Mouse (Mus musculus) heart, embryonic 11.5 days (tissue): Measurements from ENCODE around the gene Tsnax. TPM values are rescaled to one million over a fixed set of nuclear protein-coding genes. Genes with fewer than 3 reads are reported as not detected.

ENCODE experiments used
- ATAC-seq: fragments of 200-750 bp; cut with Nextera tagmentation; replicated peaks from 2 replicates; pipeline ENCODE4 v1.8.0; 2017; ENCODE audit warnings: moderate library complexity; ENCODE audit not compliant: insufficient number of reproducible peaks, low FRiP score, low TSS enrichment
- H3K27ac ChIP-seq: fragments of 300-500 bp; sonication (generic); 2 replicates; pipeline ENCODE4 v1.5.1; 2014; ENCODE audit warnings: mild to moderate bottlenecking, low read depth, low read length
- H3K27me3 ChIP-seq: fragments of 300-500 bp; sonication (generic); 2 replicates; pipeline ENCODE4 v1.6.1; 2014; ENCODE audit warnings: mild to moderate bottlenecking, low read length, mixed read lengths; ENCODE audit not compliant: control insufficient read depth, insufficient read depth
- H3K36me3 ChIP-seq: fragments of 300-500 bp; sonication (generic); 2 replicates; pipeline ENCODE4 v1.6.1; 2014; ENCODE audit warnings: mild to moderate bottlenecking, low read length, moderate library complexity, mixed read lengths; ENCODE audit not compliant: control insufficient read depth, insufficient read depth
- H3K4me1 ChIP-seq: fragments of 300-500 bp; sonication (generic); 2 replicates; pipeline ENCODE4 v1.6.1; 2014; ENCODE audit warnings: low read length; ENCODE audit not compliant: control insufficient read depth, insufficient read depth
- H3K4me2 ChIP-seq: fragments of 300-500 bp; sonication (generic); 2 replicates; pipeline ENCODE4 v1.6.1; 2014; ENCODE audit warnings: mild to moderate bottlenecking, moderate library complexity
- H3K4me3 ChIP-seq: fragments of 300-500 bp; sonication (generic); 2 replicates; pipeline ENCODE4 v1.5.1; 2014; ENCODE audit warnings: low read depth, low read length
- H3K9ac ChIP-seq: fragments of 300-500 bp; sonication (generic); 2 replicates; pipeline ENCODE4 v1.6.1; 2014; ENCODE audit warnings: mild to moderate bottlenecking, low read depth, low read length, moderate library complexity
- H3K9me3 ChIP-seq: fragments of 300-500 bp; sonication (generic); replicated peaks from 2 replicates; pipeline ENCODE4 v1.6.1; 2016; ENCODE audit warnings: low read length; ENCODE audit not compliant: control insufficient read depth
- WGBS: fragments of 180-500 bp; shearing (Covaris S2); extraction: QIAGEN DNeasy Blood & Tissue Kit; methylation state at CpG from one replicate; pipeline ENCODE4 v1.1.7; 2014; ENCODE audit not compliant: insufficient replicate concordance; 5-methylcytosine and 5-hydroxymethylcytosine counted together
- polyA plus RNA-seq: library from polyadenylated mRNA; unstranded; fragments of >200 nt; fragmentation: Nextera tagmentation; extraction: Ambion mirVana; gene quantifications from 2 replicates; pipeline ENCODE4 v1.2.1, GENCODE M21; 2014

Tsnax gene
- polyA plus RNA-seq, 1 experiment from 2014 or later: 90.9 TPM

DNA sequence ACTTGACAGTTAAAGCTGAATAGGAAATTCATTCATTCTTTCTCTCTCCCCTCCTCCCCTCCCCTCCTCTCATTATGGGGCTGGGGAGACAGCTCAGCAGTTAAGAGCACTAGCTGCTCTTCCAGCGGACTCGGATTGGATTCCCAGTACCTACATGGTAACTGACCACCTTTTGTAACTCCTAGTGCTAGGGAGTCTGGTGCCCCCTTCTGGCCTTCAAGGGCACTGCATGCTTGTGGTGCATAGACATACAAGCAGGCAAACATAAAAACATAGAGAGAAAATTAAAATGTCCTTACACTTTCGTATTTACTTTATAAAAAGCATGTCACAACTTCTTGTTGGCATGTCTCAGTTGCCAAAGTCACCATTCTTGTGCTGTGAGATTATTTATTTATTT lies 32.8 kb upstream of the Tsnax start:
- Histone ChIP-seq H3K36me3 (no peaks in the 10 kb centered on the region), H3K4me2 (no peak overlapping the region), H3K4me1 (no peaks in the 10 kb centered on the region), H3K9me3 (no peaks in the 10 kb centered on the region; the same call in 1 of the 2 replicates), H3K27ac (no peak overlapping the region), H3K9ac (no peak overlapping the region), H3K27me3 (no peaks in the 10 kb centered on the region), H3K4me3 (no peak overlapping the region)
- 88% methylated on average over 3 of the region's 3 CpGs for WGBS
- ATAC-seq: no peak

DNA sequence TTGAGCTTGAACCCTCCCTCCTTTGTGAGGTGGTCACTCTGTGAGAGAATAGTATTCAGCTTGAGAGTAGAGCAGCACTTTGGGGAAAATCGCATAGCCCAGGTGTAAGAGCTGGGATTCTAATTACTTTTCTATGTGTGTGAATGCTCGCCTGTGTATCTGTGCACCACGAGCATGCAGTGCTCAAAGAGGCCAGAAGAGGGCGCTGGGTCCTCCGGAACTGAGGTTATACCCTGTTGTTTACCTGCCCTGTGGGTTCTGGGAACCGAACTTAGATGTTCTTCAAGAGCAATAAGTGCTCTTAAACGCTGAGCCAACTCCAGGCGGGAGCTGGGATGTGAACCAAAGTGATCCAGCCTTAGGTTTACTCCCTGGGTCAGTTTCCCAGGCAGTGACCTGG lies 32.0 kb upstream of the Tsnax start:
- no peak overlapping the region for H3K4me3 ChIP-seq

DNA sequence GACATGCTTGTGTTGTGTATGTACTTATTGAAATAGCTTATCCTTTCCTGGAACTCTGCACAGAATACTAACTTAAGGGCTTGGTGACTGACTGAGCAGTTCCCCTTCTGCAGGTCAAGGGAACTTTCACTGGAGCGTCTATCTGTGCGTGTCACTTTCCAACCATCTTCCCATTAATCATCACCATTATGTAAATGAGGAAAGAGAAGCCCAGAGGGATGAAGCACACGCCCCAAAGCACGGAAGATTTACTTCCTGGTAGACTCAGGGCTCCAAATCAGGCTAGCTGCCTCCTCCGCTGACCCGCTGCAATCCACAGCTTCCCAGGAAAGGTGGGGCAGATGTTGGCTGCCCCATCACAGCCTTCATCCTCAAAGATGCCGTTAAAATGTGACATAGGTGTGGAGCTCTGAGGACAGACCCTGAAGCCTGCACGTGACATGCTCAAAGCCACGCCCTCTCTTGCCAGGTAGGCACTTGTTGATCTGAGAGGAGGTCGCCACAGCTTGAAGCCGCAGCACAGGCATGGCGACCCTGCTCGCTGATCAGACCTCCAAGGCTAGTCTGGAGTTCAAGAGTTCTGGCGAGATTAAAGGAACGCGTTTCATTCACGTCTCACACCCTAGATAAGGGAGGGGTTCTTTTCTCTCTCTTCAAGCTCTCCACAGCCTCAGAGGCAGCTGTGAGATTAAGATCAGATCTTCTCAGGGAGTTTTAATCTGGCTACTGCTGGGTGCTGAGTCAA lies 21.7 kb upstream of the Tsnax start:
- Histone ChIP-seq H3K4me1 (peaks cover 11% of the 10 kb centered on the region; the same call in 1 of the 2 replicates), H3K4me3 (peak overlapping the region; percentile 31), H3K36me3 (no peaks in the 10 kb centered on the region), H3K27ac (no peak overlapping the region), H3K9ac (peak overlapping the region; percentile 60), H3K4me2 (peak overlapping the region; percentile 72), H3K27me3 (peaks cover 6% of the 10 kb centered on the region), H3K9me3 (no peaks in the 10 kb centered on the region)
- 7% methylated on average over 17 of the region's 17 CpGs for WGBS
- ATAC-seq: no peak

More for the DNA sequence above, 32.0 kb upstream of the Tsnax start:
- 76% methylated on average over 8 of the region's 8 CpGs for whole genome bisulfite sequencing
- no peak overlapping the region for H3K27ac ChIP-seq
- no peaks in the 10 kb centered on the region; the same call in 1 of the 2 replicates for H3K9me3 ChIP-seq
- no peak overlapping the region for H3K9ac ChIP-seq
- H3K4me1 ChIP-seq: no peaks in the 10 kb centered on the region
- no peak overlapping the region for H3K4me2 ChIP-seq
- no peaks in the 10 kb centered on the region for H3K36me3 ChIP-seq
- ATAC-seq: no peak
- no peaks in the 10 kb centered on the region for H3K27me3 ChIP-seq

DNA sequence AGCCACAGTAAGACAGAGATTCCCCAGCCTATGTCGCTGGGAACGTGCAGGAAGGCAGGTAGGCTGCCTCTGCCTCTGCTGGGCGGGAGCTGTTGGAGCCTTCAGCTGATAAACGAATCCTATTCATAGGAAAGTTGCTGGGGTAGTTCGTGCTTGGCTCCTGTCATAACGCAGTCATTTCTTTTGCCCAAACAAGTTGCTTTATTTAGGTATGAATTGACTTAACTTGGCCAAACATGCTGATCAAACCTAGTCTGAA lies 21.2 kb upstream of the Tsnax start:
- peaks cover 6% of the 10 kb centered on the region for H3K27me3 ChIP-seq
- H3K4me2 ChIP-seq: peak overlapping the region; percentile 72
- peak overlapping the region; percentile 60; the same call in 1 of the 2 replicates for H3K9ac ChIP-seq
- ATAC-seq: no peak
- peaks cover 11% of the 10 kb centered on the region; the same call in 1 of the 2 replicates for H3K4me1 ChIP-seq
- no peaks in the 10 kb centered on the region for H3K36me3 ChIP-seq
- H3K9me3 ChIP-seq: no peaks in the 10 kb centered on the region
- H3K27ac ChIP-seq: no peak overlapping the region
- WGBS: 14% methylated on average over 6 of the region's 6 CpGs
- H3K4me3 ChIP-seq: peak overlapping the region; percentile 31

DNA sequence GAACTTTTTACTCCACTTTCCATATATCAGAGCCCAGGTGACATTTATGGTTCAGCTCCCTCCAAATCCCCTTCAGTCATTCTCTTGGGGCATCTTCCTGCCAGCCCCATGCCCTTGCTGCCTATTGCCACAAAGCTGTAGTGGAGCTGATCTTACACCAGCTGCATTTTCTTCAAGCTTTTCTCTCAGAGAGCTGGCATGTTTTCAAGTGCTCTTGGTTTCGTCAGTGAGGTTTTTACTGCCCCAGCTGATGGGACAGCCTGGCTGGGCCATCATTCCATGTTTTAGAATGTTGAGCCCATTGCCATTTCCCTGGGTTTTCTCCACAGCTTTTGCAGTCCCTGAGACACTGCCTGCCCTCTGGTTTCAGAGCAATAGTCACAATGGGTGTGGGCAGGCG lies 17.0 kb upstream of the Tsnax start:
- Histone ChIP-seq H3K4me2 (no peak overlapping the region), H3K36me3 (no peaks in the 10 kb centered on the region), H3K27ac (no peak overlapping the region), H3K4me1 (peaks cover 11% of the 10 kb centered on the region; the same call in 1 of the 2 replicates), H3K4me3 (no peak overlapping the region), H3K9ac (no peak overlapping the region), H3K9me3 (no peaks in the 10 kb centered on the region; the same call in 1 of the 2 replicates), H3K27me3 (peaks cover 4% of the 10 kb centered on the region)
- ATAC-seq: no peak
- WGBS: 74% methylated on average over 2 of the region's 2 CpGs

DNA sequence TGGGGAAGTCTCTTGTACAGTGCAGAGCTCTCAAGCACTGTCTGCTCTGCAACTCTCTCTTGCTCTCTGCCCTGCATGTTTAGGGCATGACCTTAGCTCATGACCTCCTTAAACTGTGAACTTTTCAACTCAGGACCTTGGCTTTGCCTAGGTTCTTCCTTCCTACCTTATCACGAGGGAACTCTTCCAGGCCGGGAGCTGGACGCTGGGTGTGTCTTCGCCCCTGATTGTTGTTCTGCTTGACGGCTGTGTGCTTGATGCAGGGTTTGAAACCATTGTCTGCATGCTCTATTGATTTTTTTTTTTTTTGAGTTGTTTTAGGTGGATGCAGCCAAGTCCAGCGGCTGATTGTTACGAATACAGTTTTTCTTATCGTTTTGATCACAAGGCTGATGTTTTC lies 11.3 kb downstream of the Tsnax start:
- H3K4me1 ChIP-seq: no peaks in the 10 kb centered on the region
- no peaks in the 10 kb centered on the region for H3K9me3 ChIP-seq
- no peak overlapping the region for H3K4me2 ChIP-seq
- H3K27ac ChIP-seq: no peak overlapping the region
- no peak for ATAC-seq
- H3K36me3 ChIP-seq: peaks cover 16% of the 10 kb centered on the region
- no peaks in the 10 kb centered on the region for H3K27me3 ChIP-seq
- H3K9ac ChIP-seq: no peak overlapping the region
- WGBS: 81% methylated on average over 8 of the region's 8 CpGs
- H3K4me3 ChIP-seq: no peak overlapping the region

DNA sequence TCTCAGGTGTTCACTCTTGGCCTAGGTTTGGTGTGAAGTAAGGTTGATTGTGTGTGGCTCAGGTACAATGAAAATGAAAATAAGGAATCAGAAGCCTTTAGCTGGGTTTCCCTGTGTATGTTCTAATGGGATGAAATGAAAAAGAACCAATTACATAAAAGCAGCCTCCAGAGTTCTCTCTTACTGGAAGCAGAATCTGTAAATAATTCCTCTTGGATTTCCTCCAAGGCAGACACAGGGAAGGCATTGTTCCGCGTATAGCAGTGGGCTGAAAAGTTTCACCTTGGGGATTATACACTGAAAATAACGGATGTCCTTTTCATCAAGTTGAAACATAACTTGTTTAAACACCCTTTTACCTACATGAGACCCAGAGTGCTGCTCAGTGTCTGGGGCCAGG lies 14.4 kb downstream of the Tsnax start:
- Histone ChIP-seq H3K4me3 (no peak overlapping the region), H3K4me1 (no peaks in the 10 kb centered on the region), H3K27ac (no peak overlapping the region), H3K9ac (no peak overlapping the region), H3K9me3 (no peaks in the 10 kb centered on the region), H3K27me3 (no peaks in the 10 kb centered on the region), H3K36me3 (peaks cover 29% of the 10 kb centered on the region), H3K4me2 (no peak overlapping the region)
- ATAC-seq: no peak
- WGBS: 85% methylated on average over 3 of the region's 3 CpGs

DNA sequence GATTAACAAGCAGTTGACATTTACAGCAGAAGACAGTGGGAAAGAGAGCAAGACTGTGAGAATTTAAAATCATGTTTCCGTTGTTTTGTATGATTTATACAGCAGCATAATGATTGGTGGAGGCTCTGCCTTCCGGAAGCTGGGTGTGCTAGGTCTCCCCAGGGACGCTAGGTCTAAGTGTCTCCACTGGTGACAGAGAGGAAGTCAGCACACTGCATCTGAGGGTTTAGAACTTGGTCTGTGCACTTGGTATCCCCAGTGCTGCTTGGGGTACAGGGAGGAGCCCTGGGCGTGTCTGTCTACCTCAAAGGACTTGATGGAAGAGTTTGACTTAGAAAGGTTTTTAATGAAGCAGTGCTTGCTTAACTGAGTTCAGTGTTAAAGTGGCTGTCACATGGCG lies 16.0 kb downstream of the Tsnax start:
- ATAC-seq: no peak
- Histone ChIP-seq H3K4me2 (no peak overlapping the region), H3K27me3 (no peaks in the 10 kb centered on the region), H3K9ac (no peak overlapping the region), H3K27ac (no peak overlapping the region), H3K36me3 (peaks cover 29% of the 10 kb centered on the region), H3K4me3 (no peak overlapping the region), H3K9me3 (no peaks in the 10 kb centered on the region), H3K4me1 (no peaks in the 10 kb centered on the region)
- 90% methylated on average over 5 of the region's 5 CpGs for WGBS

DNA sequence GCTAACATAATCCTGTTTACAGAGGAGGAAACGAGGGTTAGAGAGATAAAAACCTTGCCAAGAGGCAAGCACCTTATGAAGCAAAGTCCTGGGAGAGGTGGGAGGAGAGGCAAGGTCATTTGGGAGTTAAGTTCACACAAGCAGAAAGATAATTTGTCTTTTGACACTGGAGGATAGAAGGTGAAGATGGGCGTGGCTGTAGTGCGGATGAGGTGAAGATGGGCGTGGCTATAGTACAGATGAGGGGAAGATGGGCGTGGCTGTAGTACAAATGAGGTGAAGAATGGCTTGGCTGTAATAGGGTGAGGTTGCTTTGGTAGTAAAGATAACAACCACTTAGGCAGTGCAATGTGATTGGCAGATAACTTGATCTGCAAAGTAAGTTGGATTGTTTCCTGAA lies 18.5 kb downstream of the Tsnax start:
- no peaks in the 10 kb centered on the region for H3K9me3 ChIP-seq
- H3K27me3 ChIP-seq: no peaks in the 10 kb centered on the region
- H3K27ac ChIP-seq: no peak overlapping the region
- H3K4me1 ChIP-seq: no peaks in the 10 kb centered on the region
- ATAC-seq: no peak
- H3K9ac ChIP-seq: no peak overlapping the region
- no peak overlapping the region for H3K4me3 ChIP-seq
- 65% methylated on average over 5 of the region's 5 CpGs for WGBS
- H3K4me2 ChIP-seq: no peak overlapping the region
- peaks cover 16% of the 10 kb centered on the region for H3K36me3 ChIP-seq
